Mouse (Mus musculus) liver, adult (tissue): Measurements from ENCODE around the gene Cenpa.

Source experiments
- GATA4 ChIP-seq: IDR thresholded peaks from 2 replicates; pipeline ENCODE4 v1.6.1; 2014; ENCODE audit warnings: mild to moderate bottlenecking, low read length; ENCODE audit not compliant: insufficient replicate concordance

Cenpa gene

DNA sequence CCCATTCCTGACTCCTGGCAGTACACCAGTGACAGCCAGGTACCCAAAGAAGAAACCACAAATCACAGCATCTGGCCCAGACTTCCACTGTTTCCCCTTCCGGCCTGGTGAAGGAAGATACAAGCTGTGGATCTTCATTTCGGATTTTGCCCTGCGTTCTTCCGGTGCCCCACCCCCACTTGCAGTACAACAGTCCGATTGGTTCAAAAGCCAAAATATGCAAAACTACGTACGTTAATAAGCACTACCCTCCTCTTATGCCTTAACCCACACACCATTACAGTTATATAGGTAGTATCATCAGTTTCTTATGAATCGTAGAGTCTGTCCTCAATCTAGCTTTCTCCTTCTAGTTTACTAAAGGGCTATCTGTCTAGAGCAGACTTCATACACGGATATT, 1.2 kb upstream of the Cenpa start:
- no peak for TF ChIP-seq GATA4

DNA sequence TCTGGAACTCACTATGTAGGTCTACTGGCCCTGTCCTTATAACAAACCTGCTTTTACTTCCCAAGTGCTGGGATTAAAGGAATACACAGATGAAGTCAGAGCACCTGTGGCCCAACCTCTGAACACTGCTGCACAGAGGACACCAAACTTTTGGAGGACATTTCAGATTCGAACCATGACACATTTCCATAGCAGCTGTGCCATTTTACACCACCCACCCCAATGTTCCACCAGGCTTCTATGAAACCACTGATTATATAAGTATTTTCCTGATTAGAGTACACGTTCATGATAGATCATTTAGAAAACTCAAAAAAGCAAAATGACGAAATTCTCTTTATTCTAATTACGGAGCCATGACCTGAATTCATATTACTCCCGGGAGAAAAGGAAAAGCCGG, 609 bp upstream of the Cenpa start:
- TF ChIP-seq GATA4, result no peak

DNA sequence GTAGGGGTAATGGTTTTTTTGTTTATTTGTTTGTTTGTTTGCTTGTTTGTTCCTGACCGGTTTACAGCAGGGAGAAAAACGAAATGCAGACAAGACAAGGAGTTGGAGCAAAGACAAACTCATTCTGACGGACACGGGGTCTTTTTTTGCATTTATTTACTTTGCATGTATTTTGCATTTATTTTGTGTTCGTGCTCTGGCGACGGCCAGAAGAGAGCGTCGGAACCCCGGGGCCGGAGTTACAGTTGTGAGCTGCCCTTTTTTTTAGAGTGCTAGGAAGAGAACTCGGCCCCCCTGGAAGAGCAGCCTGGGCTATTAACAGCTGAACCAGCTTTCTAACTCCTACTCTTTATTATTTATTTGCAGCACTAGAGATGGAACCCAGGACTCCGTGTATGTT, 638 bp downstream of the Cenpa start:
- TF ChIP-seq GATA4, result no peak

DNA sequence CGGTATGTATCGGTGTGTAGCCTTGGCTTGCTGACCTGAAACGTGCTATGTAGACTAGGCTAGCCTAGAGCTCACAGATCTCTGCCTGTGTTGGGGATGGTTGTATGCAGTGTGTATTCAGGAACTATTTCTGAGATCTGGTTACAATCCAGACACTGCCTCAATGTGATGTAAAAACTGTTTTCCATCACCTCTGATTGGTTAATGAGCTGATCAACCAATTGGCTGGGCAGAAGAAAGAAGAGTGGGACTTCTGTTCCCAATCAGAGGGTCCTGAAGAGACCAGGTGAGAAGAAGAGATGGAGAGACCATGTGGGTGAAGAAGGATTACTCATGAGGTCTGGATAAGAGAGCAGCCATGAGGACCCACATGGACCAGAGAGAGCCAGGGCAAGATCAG, 1.1 kb downstream of the Cenpa start:
- no peak for TF ChIP-seq GATA4

DNA sequence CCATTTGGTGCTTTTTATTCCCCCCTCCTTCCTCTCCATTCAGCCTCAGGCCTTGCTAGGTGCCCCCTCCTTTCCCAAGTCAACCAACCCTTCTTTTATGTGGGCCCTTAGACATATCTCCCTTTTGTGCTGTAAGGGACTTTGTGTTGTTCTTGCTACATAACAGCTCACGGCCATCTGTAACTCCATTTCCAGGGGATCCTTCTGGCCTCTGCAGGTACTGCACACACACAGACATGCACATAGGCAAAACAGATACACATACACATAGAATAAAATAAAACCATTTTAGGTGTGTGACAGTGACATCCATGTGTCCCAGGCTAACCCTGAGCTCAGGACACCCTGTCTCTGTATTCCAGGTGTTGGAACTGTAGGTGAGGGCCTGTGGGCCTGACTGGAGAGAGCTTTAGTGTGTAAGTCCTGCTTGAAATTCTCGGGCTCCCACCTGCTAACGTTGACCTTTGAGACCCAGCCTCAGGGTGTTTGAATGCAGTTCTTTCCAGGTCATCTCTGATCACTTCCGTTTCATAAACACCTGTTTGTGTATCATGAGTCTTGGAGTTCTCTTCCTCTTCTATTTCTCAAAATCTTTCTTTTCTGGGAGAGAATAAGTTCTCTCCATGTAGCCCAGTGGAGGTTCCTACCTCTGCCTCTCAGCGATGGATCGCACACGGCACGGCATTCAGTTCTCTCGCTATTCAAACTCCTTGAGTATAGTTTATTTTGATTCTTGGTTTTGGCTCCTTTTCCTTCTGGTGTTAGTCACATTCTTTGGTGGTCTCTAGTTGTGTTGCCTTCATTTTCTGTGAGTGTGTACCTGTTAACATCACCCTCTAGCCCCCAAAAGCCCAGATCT, 2.3 kb downstream of the Cenpa start:
- TF ChIP-seq GATA4, result no peak

DNA sequence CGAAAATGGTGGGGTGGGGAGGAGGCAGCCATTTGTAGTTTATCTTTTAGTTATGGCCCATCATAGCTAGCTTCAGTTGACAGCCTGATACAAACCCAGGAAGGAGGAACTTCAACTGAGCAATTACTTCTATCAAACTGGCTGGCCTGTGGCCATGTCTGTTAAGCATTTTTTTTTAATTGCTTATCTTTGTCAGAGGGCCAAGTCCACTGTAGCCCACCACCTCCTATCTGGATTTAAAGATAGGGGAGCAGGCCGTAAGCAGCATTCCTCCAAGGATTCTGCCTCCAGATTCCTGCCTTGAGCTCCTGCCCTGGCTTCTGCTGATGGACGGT, 2.9 kb downstream of the Cenpa start:
- no peak for TF ChIP-seq GATA4

DNA sequence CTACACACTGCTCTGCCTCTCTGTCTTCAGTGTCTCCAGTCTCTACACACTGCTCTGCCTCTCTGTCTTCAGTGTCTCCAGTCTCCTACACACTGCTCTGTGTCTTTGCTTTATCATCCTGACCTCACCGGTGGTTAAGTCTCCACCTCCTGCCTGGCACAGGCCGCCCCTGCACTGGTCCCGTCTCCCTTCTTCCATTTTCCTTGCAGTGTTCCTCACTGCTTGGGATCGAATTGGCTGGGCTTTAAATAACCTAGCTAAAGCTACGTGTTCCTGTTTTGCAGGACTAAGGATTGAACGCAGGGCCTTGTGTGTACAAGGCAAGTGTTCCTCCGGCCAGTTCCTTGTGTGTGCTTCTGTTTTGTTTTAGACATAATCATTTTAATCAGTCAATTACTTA, 3.5 kb downstream of the Cenpa start:
- TF ChIP-seq GATA4, result no peak

DNA sequence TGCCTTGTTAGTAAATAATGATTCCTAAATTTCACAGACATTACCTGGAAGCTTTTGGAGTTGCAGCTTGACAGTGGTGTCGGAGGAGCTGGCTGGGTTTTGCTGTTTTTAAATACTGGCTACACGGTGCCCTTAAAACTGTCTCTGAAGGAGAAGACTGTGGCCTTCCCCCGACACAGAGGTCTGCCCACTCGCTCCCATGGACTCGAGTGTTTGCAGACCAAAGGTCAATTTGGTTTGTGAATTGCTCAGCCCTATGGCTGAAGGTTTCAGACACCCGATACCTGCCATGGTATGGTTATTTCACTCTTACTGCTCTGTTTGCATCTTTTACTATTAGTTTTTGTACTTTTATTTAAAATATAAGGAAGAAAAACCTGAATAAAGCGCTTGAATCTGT, 7.4 kb downstream of the Cenpa start:
- no peak for TF ChIP-seq GATA4

DNA sequence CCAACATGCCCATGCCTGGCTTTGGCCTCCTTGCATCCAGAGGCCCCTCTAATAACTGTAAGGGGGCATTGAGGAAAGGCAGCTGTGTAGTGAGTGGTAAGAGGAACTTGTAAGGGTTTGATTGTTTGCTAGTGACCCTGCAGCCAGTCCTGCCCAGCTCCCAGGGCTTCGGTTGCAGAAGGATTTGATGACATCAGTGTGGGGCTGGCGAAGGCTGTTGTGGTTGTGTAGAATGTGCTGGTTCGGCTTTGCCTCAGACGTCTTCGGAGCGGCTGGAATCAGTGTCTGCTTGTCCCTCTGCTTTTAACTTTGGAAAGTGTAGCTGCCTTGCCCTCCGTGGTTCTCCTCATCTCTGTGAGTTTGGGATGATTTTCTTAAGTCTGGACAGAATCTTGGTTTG, 10.2 kb downstream of the Cenpa start:
- TF ChIP-seq GATA4, result no peak

DNA sequence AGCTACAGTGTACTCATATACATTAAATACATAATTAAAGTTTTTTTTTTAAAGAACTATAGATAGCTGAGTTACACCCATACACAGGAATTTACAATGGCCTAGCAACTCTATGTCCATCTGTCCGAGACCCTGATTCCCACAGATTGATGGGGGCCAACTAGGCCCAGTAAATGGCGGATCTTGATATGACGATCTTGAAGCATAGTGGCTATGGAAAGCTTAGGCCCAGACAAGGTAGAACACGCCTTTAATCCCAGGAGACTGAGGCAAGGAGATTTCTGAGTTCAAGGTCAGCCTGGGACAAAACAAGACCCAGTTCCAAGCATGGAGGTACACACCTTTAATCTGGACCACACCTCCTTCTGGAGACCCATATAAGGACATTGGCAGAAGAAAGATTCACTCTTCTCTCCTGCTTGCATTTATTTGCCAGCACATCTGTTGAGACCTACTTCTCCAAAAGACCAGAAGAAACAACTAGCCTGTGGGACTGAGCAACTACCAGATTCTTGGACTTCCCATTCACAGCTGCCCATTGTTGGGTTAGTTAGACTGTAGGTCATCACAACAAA, 12.2 kb downstream of the Cenpa start:
- no peak for TF ChIP-seq GATA4

DNA sequence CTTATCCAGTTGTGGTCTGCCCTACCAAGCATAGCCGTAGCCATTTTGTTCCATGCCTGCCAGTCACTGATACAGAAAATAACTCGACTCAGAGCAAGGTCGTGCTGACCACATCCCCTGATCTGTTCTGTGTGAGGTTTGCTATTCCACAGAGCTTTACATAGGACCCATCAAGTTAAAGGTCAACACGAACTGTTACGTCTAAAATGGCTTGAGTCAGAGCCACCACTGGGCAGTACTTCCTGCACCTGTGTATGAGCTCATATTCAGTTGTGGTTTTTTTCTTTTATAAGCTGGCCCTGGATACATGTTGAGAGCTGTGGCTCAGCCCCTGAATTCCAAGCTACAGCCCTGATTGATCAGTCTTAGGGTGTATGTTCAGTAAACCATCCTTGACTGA, 13.0 kb downstream of the Cenpa start:
- TF ChIP-seq GATA4, result no peak

DNA sequence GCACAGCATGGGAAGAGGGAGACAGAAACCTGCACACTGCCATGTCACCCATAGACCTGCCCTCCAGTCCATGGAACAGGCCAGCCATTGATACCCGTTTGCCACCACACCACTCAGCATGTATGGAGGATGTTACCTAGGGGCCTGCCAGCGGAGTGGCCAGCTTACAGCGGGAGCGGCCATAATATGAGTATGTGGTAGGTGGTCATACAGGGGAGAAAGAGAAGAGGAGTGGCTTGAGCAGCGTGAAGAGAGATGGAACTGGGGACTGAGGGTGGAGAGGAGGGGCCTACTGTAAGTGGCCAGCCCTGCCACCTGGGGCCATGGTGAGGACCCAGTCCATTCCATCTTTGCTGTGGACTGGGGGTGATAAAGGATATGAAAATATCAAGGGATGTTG, 15.4 kb downstream of the Cenpa start:
- TF ChIP-seq GATA4, result no peak

DNA sequence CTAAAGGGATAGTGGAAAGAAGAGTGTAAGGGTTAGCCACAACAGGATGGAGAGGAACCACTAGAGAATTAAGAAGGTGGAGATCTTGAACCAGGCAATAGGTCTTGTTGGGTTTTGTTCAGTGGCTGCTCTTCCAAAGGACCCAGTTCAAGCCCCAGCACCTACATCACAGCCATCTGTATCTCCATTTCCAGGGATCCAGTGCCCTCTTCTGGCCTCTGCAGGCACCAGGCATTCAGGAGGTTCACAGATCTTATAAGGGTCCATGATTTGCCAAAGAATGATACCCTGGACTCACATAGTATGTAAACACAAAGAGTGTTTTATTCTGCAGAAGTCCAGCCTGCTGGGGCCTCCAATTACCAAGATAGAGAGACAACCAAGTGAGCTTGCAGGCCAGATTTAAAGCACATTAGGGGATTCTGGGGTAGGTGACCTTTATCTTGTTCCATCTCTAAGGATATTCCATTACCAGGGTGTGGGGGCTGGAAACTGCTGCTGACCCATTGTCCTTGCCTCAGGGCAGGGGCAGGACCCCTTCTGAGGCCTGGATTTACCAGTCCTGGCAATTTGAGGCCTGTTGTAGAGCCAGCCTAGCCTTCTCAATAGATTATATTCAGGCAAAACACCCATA, 16.5 kb downstream of the Cenpa start:
- TF ChIP-seq GATA4, result no peak

DNA sequence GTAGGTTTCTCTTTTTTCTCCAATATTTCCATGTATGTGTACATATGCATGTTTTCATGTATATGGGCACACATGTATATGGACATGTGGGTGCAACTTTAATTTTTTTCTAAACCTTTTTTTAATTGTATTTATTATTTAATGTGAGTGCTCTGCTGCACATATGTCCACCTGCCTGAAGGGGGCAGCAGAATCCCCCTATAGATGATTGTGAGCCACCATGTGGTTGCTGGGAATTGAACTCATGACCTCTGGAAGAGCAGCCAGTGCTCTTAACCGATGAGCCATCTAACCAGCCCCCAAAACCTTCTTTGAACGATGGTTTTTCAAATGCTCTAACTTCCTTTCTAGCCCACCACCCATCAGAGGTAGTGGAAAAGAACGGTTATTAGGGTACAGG, 17.4 kb downstream of the Cenpa start:
- TF ChIP-seq GATA4, result no peak

DNA sequence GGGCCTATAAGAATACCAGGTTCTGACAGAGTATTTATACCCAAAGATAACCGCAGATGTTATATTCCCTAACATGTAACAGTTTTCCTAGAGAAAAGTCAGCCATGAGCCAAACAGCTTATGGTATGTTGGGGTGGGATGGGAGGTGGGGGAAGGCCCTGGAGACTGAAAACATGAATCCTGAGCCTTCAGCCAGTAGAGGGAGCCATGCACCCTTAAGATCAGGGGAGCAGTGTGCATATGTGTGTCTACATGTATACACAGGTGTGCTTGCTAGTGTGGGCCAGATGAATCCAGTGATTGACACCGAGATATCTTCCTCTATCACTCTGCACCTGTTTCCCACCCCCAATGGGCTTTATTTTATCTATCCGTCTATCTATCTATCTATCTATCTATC, 20.2 kb downstream of the Cenpa start:
- no peak for TF ChIP-seq GATA4

DNA sequence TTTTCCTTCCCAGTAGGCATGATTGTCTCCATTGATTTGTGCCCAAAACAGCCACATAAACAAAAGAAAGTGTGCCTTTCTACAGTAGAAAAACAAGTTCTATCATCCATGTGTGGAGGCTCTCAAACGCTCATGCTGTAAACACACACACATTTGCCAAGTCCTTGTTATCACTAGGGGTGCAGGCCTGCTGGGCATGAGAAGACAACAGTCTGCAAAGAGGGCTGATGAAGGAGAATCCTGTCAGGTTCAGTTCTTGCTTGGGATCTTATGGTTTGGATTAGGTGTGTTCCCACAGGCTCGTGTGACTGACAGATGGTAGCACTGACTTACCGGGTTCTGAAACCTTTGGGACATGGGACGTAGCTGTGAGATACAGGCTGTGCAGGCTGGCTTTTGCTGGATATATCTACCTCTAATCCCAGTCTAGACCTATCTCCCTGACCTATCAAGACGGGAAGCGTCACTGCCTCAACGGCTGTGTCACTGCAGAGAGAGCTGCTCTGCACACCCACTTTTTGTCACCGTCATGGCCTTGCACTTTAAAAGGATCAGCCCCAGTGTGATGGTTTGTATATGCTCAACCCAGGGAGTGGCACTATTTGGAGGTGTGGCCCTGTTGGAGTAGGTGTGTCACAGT, 33.9 kb downstream of the Cenpa start:
- TF ChIP-seq GATA4, result no peak
